Mouse (Mus musculus) urinary bladder, postnatal 36 days (tissue): ENCODE data around the gene Cables2.
A peak's percentile ranks its signal among the peaks of the same experiment; 100 is the strongest.
"Not testable (repeated sequence)": the region's sequence is repeated elsewhere in the genome, so short reads cannot be mapped to it uniquely, and the experiment has no call there.

Experiments
- DNase-seq, 2 experiments: peaks; one replicate each; pipeline ENCODE4 v3.0.0; 2022; ENCODE audit warnings: low spot score in 2 of 2, mixed read lengths in 1 of 2

The Cables2 gene

DNA sequence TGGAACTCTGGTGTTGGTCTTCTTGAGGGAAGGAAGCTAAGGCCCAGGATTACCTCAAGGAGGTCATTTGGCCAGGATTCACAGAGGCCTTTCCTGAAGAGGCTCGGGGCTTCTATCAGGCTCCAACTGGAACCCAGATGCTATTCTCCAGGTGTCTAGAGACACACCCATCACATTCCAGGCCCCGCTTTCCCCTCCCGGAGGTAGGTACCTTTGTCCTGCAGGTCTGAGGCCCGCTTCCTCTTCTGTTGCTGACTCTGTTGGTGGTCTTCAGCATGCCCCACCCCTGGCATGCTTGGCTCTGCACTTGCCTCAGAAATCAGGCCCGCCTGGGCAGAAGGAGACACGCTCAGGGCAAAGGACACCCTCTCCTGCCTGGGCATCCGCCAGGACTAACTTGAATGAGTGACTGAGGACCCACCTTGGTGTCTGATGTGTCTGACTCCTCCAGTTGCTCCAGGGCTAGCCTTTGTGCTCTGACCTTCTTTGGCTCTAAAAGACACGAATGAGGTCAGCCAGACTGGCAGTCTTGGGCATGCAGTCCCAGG is 4.6 kb upstream of the Cables2 start:
- no peak for DNase-seq

DNA sequence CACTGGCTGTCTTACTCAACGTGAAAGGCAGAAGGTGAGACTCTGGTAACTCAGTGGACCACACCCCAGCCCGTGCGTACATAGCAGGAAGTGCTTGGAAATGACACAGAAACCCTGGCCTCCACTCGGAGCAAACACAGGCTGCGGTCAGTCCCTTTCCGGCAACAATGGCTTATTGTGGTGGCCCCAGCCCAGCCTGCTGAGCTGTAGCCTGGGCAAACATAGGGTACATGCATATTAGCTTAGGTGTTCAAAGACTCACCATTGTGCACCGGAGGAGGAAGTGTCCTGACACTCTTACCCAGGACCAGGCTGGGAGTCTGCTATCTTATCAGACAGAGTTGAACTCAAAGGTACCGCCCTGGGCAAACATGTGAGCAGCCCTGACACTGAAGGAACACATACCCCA is 3.6 kb upstream of the Cables2 start:
- peak; percentile 36 to 60 for DNase-seq

DNA sequence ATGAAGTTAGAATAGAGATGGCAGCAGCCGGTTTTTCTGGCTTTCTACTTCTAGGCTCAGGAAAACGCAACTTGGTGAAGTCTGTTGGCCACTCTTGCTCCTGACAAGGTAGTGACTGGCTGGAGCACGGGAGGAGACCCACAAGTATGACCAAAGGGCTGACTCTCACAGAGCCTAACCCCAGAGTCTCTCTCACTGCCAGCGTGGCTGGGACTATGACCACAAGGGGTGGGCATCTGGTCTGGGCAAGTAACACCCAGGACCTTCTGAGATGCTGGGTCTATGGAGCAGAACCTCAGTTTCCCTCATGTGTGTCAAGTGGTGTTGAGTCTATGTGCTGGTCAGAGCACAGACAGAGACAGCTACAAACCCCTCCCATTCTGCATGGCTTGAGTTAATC is 3.1 kb upstream of the Cables2 start:
- DNase-seq, result peak in 1 of 2 experiments; percentile 20

DNA sequence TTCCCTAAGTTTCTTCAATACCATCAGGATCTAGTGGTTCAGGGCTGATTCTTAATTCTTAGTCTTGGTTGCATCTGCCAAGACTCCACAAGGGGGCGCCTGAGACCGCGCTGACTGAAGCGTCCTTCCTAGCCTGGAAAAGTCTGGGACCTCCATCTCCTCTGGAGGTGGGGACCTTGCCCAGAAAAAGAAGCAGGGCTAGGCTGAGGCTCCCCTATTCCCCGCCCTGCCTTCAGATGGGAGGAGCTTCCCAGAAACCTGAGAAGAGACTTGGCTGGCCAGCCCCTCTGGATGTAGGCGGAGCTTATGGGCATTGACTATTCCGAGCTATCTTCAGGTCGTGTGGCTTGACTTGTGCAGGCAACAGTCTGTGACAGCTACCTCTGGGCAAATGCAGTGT is 2.5 kb upstream of the Cables2 start:
- DNase-seq, result peak; percentile 77 to 84

DNA sequence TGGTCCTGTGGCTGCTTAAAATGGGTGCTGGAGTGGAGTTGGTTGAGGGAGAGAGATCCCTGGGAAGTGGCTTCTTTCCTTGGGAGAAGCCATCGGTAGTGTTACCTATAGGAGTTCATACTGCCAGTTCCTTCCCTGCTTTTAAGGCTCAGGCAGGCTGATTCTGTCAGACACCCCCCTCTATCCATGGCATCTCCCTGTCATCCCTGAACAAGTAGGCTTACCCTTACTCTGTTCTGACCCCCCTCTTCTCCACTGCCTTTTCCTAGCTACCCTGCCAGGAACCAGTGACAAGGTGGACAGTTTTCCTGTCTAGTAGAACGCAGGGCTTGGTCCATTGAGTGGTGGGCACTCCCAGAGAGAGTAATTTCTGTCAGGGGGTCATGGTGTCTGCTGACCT is 1.2 kb upstream of the Cables2 start:
- no peak for DNase-seq

DNA sequence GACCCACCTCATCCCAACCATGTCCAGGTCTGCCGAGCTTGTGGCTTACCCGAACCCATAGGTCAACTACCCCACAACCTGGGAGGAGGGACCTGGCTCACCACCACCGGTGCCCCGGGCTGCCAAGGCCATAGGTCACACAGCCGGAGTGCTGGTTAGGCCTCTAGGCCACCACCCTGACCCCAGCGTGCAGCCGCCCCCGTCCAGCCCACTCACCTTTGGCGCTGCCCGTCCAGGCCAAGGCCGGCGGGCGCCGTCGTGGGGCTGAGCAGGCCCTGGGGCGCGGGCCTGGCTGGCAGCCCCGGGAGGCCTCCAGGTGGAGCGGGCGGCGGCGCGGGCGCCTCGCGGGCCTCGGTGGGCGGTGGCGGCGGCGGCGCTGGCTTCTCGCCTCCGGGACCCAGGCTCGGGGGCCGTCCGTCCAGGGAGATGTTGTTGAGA is 393 bp downstream of the Cables2 start:
- DNase-seq, result no peak

DNA sequence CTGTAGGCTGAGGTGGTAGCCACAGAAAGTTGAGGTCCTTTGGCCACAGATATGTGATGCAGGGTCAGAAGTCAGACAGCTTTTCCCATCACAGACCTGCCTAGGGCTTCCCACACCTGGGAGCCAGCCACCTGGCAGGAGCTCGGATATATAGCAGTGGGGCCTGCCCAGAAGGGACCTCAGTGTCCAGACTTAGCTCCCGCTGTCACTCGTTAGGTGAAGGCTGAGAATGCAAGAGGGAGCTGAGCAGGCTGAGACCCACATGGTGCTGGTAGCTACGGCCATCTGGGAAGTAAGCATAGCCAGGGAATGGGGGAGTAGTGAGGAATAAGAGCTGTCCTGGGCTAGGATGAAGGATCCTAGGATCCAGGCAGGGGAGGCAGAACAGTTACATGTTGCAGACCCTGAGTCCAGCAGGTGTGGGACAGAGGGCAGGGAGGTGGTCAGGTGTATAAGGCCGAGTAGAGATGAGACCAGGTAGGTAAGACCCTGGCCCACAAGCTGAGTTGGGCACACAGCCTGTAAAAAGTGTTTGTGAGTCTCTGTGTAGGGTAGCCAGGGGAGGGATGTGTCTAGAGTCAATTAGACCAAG is 1.4 kb downstream of the Cables2 start:
- DNase-seq, result no peak

DNA sequence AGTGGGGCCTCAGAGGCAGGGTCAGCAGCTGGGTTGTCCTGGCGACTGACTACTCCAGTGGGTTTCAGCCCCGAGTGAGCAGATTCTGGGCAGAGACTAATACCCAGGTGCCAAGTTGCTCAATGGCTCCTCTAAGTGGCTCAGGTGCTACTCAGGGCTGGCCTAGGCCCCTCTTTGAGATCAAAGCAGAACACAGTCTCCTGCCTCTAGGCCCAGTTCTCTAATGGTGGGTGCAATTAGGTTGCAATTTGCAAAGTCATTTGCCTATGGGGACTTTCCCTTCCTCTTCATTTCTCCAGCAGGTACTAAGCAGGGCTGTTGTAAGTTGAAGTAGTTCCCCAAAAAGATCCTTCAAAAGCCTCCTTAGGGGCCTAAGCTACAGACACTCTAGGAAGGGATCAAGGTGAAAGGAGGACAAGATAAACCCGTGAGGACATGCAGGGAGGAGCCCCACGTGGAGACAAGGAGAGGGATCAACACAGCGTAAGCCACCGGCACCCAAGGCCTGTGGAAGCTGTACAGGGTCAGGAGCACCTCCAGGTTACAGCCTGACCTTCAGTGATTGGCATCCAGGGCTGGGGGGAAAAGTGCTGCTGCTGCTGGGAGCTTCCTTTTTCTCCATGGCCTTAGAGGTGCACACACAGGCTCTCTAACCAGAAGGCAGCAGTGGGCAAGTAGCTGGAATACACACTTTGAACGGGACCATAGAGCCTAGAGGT is 2.6 kb downstream of the Cables2 start:
- DNase-seq, result no peak

DNA sequence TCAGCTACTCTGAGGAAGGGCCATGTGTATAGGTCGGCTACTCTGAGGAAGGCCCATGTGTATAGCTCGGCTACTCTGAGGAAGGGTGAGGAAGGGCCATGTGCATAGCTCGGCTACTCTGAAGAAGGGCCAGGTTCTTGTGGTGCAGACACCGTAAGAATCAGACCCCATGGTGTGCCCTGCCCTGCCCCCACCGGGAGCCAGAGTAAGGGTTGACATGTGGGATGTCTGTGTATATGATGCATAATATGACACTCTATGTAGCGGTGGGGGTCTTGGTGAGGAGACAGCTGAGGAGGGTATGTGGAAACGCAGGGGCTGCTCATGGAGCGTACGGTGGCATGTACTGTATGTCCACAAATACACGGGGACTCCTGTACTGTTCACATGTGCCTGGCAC is 4.0 kb downstream of the Cables2 start:
- DNase-seq, result no peak

DNA sequence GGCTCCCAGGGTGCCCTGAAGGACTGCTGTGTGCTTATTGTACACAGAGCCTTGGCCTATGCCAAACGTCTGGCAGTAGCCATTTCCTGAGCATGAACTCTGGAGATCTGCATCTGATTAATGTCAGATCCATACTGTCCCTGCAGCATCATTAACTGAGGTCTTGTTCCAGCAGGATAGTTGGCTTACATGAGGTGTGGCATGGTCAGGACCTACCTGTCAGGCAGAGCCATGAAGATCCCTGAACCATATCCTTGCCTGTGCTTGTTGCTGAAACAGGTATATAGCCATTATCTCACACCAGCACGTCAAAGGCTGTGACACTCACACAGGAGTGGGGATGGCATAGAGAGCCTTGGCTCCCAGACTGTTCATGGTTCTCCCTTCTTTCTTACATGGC is 5.3 kb downstream of the Cables2 start:
- no peak for DNase-seq

DNA sequence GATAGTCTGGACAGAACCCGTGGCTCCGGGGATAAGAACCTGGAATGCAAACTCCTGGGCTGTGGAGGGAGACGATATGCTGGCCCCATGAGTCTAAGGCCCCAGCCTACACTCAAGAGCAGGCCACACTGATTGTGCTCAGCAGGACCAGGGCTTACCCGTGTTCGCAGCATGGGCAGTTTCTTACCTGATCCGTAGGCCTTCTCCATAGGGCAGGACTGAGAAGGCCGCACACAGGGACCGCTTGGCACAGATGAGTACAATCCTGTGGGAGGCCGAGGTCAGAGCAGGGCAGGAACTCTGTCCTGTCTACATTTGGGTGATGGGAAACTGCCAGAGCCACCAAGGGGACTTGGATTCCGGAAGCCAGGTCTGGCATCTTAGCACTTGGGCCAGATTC is 10.4 kb downstream of the Cables2 start:
- DNase-seq, result no peak

DNA sequence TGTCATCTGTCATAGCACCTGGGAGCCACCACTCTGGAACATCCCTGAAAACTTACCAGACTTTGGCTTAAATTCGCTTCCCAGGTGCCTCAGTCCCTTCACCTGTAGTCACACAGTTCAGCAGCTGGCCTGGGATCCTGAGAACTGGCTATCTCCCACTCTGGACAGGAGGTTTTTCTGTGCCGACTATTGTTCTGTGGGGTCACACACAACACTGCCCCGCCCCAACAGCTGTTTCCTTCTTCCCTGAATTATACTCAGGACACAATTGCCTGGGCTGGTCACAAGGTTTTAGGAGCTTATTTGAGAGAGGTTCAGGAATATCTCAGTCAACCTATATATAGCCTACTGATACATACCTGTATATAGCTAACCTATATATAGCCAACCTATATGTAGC is 10.9 kb downstream of the Cables2 start:
- DNase-seq, result no peak

DNA sequence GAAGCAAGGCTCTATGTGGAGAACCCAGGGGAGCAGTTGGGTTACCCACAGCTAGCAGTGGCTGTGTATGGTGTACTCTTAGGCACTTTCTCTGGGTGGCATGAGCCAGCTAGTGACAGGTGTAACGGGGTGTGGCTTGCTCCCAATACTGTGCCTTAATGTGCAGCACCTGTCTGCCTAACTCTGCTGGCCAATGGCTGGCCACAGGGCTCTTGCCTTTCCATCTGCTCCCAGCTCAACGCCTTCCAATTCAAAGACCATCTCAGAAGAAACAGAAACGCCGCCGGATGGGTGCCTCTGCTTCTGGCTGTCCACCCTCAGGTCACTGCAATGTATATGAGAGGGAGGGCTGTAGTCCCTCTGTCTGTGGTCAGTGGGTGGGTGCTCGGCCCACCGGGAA is 11.4 kb downstream of the Cables2 start:
- DNase-seq, result no peak

DNA sequence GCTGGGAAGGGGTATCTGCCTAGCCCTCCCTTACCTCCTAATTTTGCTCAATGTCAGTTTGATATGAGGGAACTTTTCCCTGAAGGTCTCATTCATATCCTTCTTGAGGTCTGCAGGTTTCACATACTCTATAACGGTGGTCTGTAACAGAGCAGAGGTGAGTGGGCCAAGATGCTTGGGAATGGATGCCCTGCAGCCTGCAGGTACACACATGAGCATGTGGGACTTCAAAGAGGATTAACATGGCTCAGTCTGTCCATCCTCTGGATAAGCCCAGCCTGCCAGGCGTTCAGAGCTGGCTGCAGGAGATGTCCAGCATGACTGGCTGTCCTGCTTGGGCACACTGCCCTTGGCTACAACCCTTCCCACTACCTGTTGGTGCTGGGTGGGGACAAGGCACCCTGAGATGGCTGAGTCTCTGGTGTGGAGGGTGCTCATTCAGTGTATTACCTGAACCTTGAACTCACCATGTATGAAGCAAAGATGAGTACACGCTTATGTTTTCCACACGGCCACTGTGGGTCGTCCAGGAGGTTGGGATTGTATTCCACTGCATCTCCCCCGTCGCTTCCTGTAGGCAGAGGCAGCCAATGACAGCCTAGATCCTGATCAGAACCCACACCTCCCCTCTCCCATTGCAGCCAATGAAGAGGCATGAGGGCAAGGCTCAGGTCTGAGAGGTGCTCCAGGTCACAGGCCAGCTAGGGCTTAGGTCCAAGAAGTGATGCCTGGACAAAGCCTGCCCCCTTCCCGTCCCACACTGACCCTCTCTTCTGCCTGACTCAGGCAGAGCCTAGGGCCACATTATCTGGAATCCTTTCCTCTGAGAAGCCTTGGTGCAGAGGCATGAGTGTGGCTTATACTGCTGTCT is 12.5 kb downstream of the Cables2 start:
- DNase-seq, result no peak

DNA sequence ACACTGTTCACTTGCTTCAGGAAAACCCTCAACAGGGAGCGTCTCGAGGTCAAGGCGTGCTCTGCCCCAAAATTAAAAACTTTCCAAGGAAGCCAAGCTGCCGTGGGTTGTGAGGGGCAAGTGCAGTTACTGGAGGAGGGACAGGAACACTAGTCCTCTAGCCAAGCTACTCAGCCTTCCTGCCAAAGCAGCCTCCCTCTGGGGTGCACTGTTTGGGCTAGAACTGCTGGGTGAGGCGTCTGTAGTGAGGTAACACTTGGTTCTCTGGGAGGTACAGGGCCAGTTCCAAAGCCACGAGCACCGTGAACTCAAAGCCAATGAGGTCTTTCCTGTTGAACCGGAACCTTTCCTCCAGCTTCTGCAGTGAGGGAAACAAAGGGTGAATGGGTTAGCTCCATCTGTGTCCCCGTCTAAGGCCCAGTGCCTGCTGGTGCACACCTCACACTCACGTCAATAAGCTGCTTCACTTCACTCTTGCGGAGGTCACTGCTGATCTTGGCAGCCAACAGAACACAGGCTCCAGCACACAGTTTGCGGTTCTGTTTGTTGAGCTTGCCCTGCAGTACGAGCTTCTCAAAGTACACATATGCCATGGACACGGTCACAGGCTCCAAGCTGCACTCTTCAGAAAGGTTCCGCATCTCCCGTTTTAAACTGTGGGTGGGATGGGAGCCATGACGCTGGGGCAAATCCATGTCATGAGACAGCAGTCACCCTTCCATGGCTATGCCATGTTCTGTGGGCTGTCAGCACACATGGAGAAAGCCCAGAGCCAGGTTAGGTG is 13.3 kb downstream of the Cables2 start:
- DNase-seq, result not testable (repeated sequence)

DNA sequence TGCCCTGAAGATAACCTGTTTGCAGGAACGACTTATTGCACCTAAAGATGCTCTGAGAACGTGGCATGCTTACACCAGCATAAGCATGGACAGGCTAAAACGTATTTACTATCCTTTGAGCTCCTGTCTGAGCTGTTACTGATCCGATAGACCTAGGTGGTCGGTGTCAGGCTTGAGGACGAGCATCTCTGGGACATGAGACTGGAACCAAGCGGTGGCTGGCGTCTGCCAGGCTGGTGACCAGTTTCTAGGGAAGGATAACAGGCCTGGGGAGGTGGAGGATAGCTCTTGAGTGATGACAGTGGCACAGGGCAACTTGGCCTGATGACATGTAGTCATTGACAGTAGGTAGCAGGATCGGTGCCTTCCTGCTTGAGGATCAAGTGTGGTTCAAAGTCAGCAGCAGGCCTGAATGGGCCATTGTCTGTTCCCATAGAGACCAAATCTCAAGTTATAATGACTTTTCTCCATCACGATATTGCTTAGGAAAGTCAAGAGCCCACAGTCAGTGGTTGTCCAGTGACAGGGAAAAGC is 14.3 kb downstream of the Cables2 start:
- not testable (repeated sequence) for DNase-seq

DNA sequence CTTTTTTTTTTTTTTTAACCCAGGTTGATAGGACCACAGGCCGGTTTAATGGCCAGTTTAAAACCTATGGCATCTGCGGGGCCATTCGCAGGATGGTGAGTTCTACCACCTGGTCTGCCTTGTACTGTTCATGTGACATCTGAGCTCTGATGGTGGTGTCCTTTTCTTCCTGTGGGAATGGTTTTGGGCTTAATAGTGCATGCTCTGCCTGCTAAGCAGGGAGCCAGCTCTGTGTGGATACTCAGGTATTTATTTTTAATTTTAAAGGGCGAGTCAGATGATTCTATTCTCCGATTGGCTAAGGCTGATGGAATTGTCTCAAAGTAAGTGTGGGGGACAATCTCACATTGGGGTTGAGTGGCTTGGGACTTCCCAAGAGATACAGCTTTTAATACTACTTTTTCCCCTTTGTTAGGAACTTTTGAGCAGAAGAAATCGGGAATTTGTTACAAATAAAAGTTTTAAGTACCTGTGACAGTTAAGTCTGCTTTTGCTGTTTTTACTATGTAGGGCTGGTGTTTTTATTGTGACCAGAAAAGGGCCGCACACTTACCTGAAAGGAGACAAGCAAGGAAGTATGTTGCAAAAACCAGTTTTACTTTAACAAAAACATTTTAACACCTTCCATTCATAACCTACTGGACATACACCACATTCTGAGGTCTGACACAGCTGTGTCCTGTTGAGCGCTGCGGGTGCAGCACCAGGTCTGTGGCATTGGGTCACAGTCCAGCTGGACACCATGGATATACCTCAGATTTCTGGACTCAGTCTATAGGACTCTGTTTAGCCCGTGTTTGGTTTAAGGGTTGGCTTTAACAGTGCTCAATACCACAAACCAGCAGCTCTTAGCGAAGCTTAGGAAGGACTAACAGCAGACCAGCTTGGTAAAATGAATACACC is 15.1 kb downstream of the Cables2 start:
- no peak for DNase-seq

DNA sequence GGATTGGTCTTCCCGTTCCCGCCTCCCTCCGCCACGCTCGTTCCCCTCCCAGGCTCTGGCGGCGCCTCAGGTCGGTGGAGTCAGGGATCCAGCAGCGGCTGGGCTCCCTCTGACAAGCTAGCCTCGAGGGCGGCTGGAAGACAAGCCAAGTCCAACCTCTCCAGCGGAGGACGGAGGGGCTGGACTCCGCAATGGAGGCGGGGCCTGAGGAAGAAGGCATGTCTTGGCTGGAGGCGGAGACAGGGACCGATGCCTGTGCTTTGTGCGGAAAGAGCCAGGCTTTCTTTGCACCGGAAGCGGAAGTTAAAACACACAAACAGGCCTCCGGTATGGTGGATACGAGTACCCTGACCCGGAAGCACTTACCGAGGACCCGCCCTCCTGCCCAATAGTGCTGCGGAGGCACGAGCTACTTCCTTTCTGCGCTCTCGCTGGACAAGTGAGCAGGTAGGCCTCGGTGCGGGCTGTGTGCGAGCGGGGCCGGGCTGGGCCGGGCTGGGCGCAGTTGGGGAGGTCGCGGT is 16.2 kb downstream of the Cables2 start, which contains the start of gene Rps21:
Gene Rps21, plus strand, starts transcription at position 377 of the 521 bp plus-strand sequence.
- DNase-seq, result peak; percentile 95 to 99

DNA sequence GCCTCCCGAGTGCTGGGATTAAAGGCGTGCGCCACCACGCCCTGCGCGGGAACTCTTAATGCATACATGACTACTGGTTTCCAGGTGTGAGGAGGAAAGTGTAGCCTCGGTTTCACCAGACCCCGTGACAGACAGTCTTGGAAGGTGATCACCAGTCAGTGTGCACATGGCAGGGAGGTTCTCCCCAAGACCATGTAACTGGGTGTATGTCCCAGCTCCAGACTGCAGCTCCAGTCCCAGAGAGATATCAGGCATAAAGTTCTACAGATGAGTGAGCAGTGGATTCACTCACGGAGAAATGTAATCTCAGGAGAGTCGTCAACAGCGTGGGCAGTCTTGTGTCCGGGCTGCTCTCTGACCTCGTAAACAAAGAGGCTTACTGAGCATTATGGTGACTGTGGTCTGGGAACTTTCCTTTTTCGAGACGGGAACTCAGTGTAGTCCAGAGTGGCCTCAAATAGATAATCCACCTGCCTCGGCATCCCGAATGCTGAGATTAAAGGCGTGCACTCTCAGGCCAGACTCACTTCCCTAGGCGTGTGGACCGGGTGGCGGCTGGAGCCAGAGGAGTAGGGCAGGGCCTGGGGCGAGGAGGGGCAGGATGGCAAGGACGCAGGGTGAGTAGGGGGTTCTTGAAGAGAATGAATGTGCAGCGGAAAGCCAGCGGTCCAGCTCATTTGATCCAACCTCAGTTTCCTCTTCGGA is 16.8 kb downstream of the Cables2 start:
- DNase-seq, result no peak
